Mouse (Mus musculus): ENCODE data around the gene Epha1. TPM values are rescaled to one million over a fixed set of nuclear protein-coding genes. Genes with fewer than 3 reads are reported as not detected.

The Epha1 gene
- total and polyA plus RNA-seq, 3 experiments: not detected

DNA sequence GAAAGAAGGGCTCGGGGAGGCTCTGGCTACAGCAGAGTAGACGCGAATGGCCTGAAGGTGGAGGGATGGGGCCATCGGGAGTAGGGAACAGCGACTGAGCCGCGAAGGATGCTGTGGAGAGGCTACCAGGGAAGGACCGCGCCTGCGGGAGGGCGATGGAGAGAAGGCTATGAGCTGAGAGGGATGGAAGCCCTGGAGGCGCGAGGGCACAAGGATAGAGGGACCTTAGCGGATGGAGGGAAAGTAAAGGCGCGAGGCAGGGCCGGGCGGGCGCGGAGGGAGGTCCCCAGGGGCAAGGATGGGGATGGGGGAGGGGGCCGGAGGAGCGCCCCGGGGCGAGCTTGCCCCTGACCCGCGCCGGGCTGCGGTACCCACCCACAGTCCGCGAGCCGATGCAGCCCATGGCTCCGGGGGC lies 49.0 kb downstream of the Epha1 start:
- H3K9me3 ChIP-seq (replicated peaks; ENCODE audit: low read length): peaks cover 3% of the 10 kb centered on the region
- dilution Hi-C loops (cut with MboI; ENCODE audit: extremely low pct_ligation_motif_present, extremely low pct_unique_long_range_greater_than_20kb, low sequenced_read_pairs) (no loop called here), in situ Hi-C loops (cut with MboI; ENCODE audit: low pct_ligation_motif_present, low pct_unique_long_range_greater_than_20kb, low sequenced_read_pairs) (loop anchor here (10.0 kb wide), 1 partner anchor 89 kb away; no protein-coding TSS in a partner anchor)
- TF ChIP-seq ZMIZ1 (IDR thresholded peaks at IDR 0.05; ENCODE audit: low read depth, low read length): no peak
- TF ChIP-seq SIN3A (IDR thresholded peaks at IDR 0.05; ENCODE audit: low read length): no peak
- no peak for TF ChIP-seq KAT2A (IDR thresholded peaks at IDR 0.05; ENCODE audit: insufficient replicate concordance, low read length)
- no peak for TF ChIP-seq POLR2A (IDR thresholded peaks at IDR 0.05; ENCODE audit: low read depth, low read length)
- TF ChIP-seq NRF1 (IDR thresholded peaks at IDR 0.05; ENCODE audit: low read depth, low read length): no peak
- no peak for TF ChIP-seq JUN (IDR thresholded peaks at IDR 0.05; ENCODE audit: insufficient read depth, low read depth, low read length)
- TF ChIP-seq MEF2A (IDR thresholded peaks at IDR 0.05; ENCODE audit: borderline replicate concordance, low read depth, low read length): no peak
- TF ChIP-seq MAZ (IDR thresholded peaks at IDR 0.05; ENCODE audit: low read depth, low read length): no peak
- TF ChIP-seq EP300 (IDR thresholded peaks at IDR 0.05; ENCODE audit: low read length): no peak
- no peak for TF ChIP-seq TCF12 (IDR thresholded peaks at IDR 0.05; ENCODE audit: low read depth, low read length)
- TF ChIP-seq CHD1 (IDR thresholded peaks at IDR 0.05; ENCODE audit: low read depth, low read length): no peak
- TF ChIP-seq ZC3H11A (IDR thresholded peaks at IDR 0.05; ENCODE audit: low read depth, low read length): no peak
- TF ChIP-seq IRF4 (IDR thresholded peaks at IDR 0.05; ENCODE audit: low read depth, low read length): no peak
- TF ChIP-seq POLR2AphosphoS2 (IDR thresholded peaks at IDR 0.05; ENCODE audit: low read depth, low read length): no peak
- TF ChIP-seq CTCF (conservative IDR thresholded peaks at IDR 0.05 in 1 of 2, IDR thresholded peaks at IDR 0.05 in 1 of 2; ENCODE audit: low read depth in 2 of 2, low read length in 2 of 2): no peak
- no peak for TF ChIP-seq ZNF384 (IDR thresholded peaks at IDR 0.05; ENCODE audit: low read depth, low read length)
- TF ChIP-seq CHD2 (IDR thresholded peaks at IDR 0.05; ENCODE audit: low read length): no peak
- no peak for TF ChIP-seq E2F4 (IDR thresholded peaks at IDR 0.05; ENCODE audit: insufficient replicate concordance, low read depth, low read length)
- no peak for TF ChIP-seq USF2 (conservative IDR thresholded peaks at IDR 0.05; ENCODE audit: low read depth, low read length)
- no peak overlapping the region for H3K27ac ChIP-seq (ENCODE audit: insufficient read depth, low read depth)
- peaks cover 27% of the 10 kb centered on the region for H3K27me3 ChIP-seq (replicated peaks)
- no peak for DNase-seq (ENCODE audit: extremely low read depth)
- H3K4me2 ChIP-seq (ENCODE audit: insufficient read depth, low read depth, poor library complexity, severe bottlenecking): peak overlapping the region; percentile 87
- H3K9ac ChIP-seq (ENCODE audit: insufficient read depth, low read depth): no peak overlapping the region
- H3K4me3 ChIP-seq (replicated peaks in 1 of 3; ENCODE audit: low read depth in 2 of 3, low read length in 2 of 3, poor library complexity in 1 of 3): peak overlapping the region in 2 of 3 experiments; percentile 63 to 73
- no peaks in the 10 kb centered on the region; a peak in 1 of 4 replicates for H3K4me1 ChIP-seq (ENCODE audit: control insufficient read depth in 1 of 2, insufficient read depth in 2 of 2)
- no peaks in the 10 kb centered on the region for H3K79me2 ChIP-seq (replicated peaks; ENCODE audit: control insufficient read depth, extremely low read depth, insufficient read depth, poor library complexity, severe bottlenecking)
- H3K36me3 ChIP-seq (replicated peaks in 1 of 2; ENCODE audit: control insufficient read depth in 1 of 2, insufficient read depth in 1 of 2, low read length in 1 of 2): no peaks in the 10 kb centered on the region

DNA sequence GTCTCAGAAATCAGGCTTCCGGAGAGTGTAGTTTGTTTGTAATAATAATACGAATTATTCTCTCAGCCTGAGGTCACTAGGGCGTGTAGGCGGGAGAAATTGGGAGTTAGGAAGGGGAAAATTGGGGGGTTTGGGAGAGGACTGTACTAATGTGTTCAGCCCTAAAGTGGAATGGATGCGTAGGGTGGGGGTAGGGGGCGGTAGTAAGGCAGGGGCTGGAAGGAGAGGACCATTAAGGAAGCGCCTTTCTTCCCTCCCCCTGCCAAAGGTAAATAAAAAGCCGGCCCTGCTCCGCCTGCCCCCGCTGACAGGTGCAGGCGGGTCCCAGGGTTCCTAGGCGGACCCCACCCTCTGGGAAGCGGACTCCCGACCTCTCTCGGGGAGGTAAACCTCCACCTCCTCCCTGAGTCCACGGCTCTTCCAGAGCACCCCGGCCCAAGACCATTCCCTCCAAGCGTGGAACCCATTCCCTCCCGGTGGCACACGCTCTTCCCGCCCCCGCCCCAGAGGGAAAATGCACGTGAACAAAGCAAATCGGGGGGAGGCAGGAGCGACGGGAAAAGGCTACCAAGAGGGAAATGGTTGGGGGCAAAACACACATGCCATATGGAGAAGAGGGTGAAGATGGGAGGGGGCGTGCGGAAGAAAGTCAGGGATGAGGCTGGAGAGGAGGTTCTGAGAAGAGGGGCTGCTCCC lies 49.5 kb downstream of the Epha1 start:
- Histone ChIP-seq H3K36me3 (replicated peaks in 1 of 2; ENCODE audit: control insufficient read depth in 1 of 2, insufficient read depth in 1 of 2, low read length in 1 of 2) (no peaks in the 10 kb centered on the region), H3K9ac (ENCODE audit: insufficient read depth, low read depth) (no peak overlapping the region), H3K4me1 (ENCODE audit: control insufficient read depth in 1 of 2, insufficient read depth in 2 of 2) (no peaks in the 10 kb centered on the region; a peak in 1 of 4 replicates), H3K79me2 (replicated peaks; ENCODE audit: control insufficient read depth, extremely low read depth, insufficient read depth, poor library complexity, severe bottlenecking) (no peaks in the 10 kb centered on the region), H3K4me2 (ENCODE audit: insufficient read depth, low read depth, poor library complexity, severe bottlenecking) (no peak overlapping the region), H3K9me3 (replicated peaks; ENCODE audit: low read length) (peaks cover 3% of the 10 kb centered on the region), H3K27ac (ENCODE audit: insufficient read depth, low read depth) (no peak overlapping the region), H3K27me3 (replicated peaks) (peaks cover 27% of the 10 kb centered on the region), H3K4me3 (replicated peaks in 1 of 3; ENCODE audit: low read depth in 2 of 3, low read length in 2 of 3, poor library complexity in 1 of 3) (no peak overlapping the region)
- dilution Hi-C loops (cut with MboI; ENCODE audit: extremely low pct_ligation_motif_present, extremely low pct_unique_long_range_greater_than_20kb, low sequenced_read_pairs): no loop called here
- in situ Hi-C loops (cut with MboI; ENCODE audit: low pct_ligation_motif_present, low pct_unique_long_range_greater_than_20kb, low sequenced_read_pairs): loop anchor here (10.0 kb wide), 1 partner anchor 89 kb away; no protein-coding TSS in a partner anchor
- no peak for DNase-seq (ENCODE audit: extremely low read depth)
- TF ChIP-seq USF2 (conservative IDR thresholded peaks at IDR 0.05; ENCODE audit: low read depth, low read length): no peak
- TF ChIP-seq E2F4 (IDR thresholded peaks at IDR 0.05; ENCODE audit: insufficient replicate concordance, low read depth, low read length): no peak
- TF ChIP-seq RCOR1 (conservative IDR thresholded peaks at IDR 0.05; ENCODE audit: low read depth, low read length): no peak
- TF ChIP-seq NELFE (IDR thresholded peaks at IDR 0.05; ENCODE audit: low read depth, low read length): no peak
- no peak for TF ChIP-seq MEF2A (IDR thresholded peaks at IDR 0.05; ENCODE audit: borderline replicate concordance, low read depth, low read length)
- no peak for TF ChIP-seq TBP (conservative IDR thresholded peaks at IDR 0.05; ENCODE audit: low read depth, low read length)
- TF ChIP-seq UBTF (IDR thresholded peaks at IDR 0.05; ENCODE audit: low read depth, low read length): no peak
- TF ChIP-seq CHD1 (IDR thresholded peaks at IDR 0.05; ENCODE audit: low read depth, low read length): no peak
- no peak for TF ChIP-seq PAX5 (IDR thresholded peaks at IDR 0.05; ENCODE audit: low read length)
- TF ChIP-seq GABPA (IDR thresholded peaks at IDR 0.05; ENCODE audit: insufficient replicate concordance, low read depth, low read length): no peak
- TF ChIP-seq JUND (conservative IDR thresholded peaks at IDR 0.05; ENCODE audit: low read depth, low read length): no peak
- TF ChIP-seq RAD21 (IDR thresholded peaks at IDR 0.05; ENCODE audit: low read depth, low read length): no peak
- no peak for TF ChIP-seq CTCF (conservative IDR thresholded peaks at IDR 0.05 in 1 of 2, IDR thresholded peaks at IDR 0.05 in 1 of 2; ENCODE audit: low read depth in 2 of 2, low read length in 2 of 2)
- no peak for TF ChIP-seq POLR2A (IDR thresholded peaks at IDR 0.05; ENCODE audit: low read depth, low read length)
- no peak for TF ChIP-seq SMC3 (IDR thresholded peaks at IDR 0.05; ENCODE audit: low read depth, low read length)

Measured in CH12.LX (cell line).